ENCODE assay signal across 2 mouse cellular contexts in the genomic region with DNA sequence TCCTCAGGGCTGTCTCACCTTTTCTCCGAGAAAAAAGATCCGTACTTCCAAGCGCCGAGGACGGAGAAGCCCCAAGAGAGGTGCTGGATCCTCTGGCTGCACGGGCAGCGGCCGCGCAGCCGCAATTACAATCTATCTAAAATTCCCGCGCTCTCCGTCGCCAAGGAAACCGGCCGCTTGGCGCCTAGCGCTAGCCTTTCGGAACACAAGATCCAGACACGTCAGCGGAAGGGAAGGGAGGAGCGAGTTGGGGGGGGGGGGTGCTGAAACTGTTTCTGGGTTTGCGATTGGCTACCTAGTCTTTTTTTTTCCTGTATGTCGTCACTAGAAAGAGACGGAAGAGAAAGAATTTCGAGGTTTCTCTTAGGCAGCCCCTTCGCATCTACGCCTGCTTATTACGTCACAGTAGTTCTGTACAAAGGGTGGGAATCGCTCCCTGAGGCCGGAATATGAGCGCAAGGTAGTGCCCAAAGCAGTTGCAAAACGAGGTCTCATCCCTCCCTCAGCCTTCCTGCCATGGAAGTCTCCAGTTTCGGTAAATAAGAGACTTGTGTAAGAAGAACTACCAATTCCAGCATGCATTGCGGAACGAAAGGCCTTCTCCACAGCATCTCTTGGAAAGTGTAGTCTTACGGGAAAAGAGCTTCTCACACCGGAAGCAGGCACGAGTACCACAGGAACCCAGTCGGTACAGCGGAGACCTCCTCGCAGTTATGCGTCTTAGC.
TF ChIP-seq lines count a peak whose summit lies in the region.

Gene Brca1 (minus strand): TSS at position 205 of the 725 bp plus-strand sequence.
Gene Nbr1 (plus strand): TSS at position 399 of the 725 bp plus-strand sequence.

TF ChIP-seq in C2C12, 6 proteins besides CTCF, POLR2A, EP300 and RAD21 (continued from another document):
- TF ChIP-seq MAX (IDR thresholded peaks at IDR 0.05) (peak; percentile 8), USF1 (IDR thresholded peaks at IDR 0.05; ENCODE audit: low read depth) (no peak)

TF ChIP-seq in myocyte, 11 proteins besides CTCF, POLR2A, EP300 and RAD21 (continued from another document):
- TF ChIP-seq MYOD1 (IDR thresholded peaks at IDR 0.05; ENCODE audit: control insufficient read depth in 1 of 3, insufficient read length in 2 of 3, low read depth in 2 of 3), result no peak
- no peak for TF ChIP-seq SRF (IDR thresholded peaks at IDR 0.05; ENCODE audit: control insufficient read depth, insufficient read length, low read depth)
- TF ChIP-seq TCF12 (IDR thresholded peaks at IDR 0.05; ENCODE audit: insufficient read depth, poor library complexity, severe bottlenecking), result no peak
- peak; percentile 32 for TF ChIP-seq MAX (IDR thresholded peaks at IDR 0.05; ENCODE audit: low read depth)
- no peak for TF ChIP-seq MYOG (IDR thresholded peaks at IDR 0.05; ENCODE audit: control insufficient read depth in 1 of 3, insufficient read depth in 1 of 3, insufficient read length in 2 of 3, low read depth in 2 of 3)
- TF ChIP-seq TCF3 (IDR thresholded peaks at IDR 0.05; ENCODE audit: insufficient read length, low read depth), result no peak
- TF ChIP-seq POLR2AphosphoS2 (IDR thresholded peaks at IDR 0.05; ENCODE audit: insufficient read length, low read depth), result no peak
